Mouse (Mus musculus) liver, postnatal 0 days (tissue): ENCODE data around the gene Sertad3.

Experiments
- CTCF ChIP-seq: sonication (generic); IDR thresholded peaks from 2 replicates; pipeline ENCODE4 v1.5.1; 2016; ENCODE audit warnings: antibody characterized with exemption, low read depth
- EP300 ChIP-seq: IDR thresholded peaks from 2 replicates; pipeline ENCODE4 v1.6.1; 2016; ENCODE audit warnings: antibody characterized with exemption, low read depth, mild to moderate bottlenecking

DNA sequence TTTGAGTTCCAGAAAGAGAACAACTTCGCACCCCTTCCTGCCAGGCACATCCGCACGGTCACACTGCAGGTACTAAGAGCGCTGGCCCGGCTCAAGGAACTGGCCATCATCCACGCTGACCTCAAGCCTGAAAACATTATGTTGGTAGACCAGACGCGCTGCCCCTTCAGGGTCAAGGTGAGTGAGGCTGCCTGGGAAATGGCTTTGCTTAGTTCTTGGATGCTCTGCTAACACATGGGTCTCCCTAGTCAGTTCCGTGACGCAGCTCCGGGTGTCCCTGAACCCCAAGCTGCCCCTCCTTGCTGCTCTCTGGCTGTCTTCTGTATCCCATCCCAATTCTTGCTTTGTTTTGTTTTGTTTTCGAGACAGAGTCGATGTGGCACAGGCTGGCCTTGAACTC is 50.2 kb downstream of the Sertad3 start:
- TF ChIP-seq CTCF (no peak), EP300 (no peak)
